Mouse (Mus musculus) neutrophil, adult 5-6 weeks (primary cell): ENCODE results near the gene Pdlim7. TPM values are rescaled to one million over a fixed set of nuclear protein-coding genes. Genes with fewer than 3 reads are reported as not detected.

Experiments used
- ATAC-seq: fragments of 151-379, 151-347 bp; 2 replicates; pipeline ENCODE4 v1.8.0; 2017; ENCODE audit warnings: mild to moderate bottlenecking, moderate TSS enrichment; ENCODE audit not compliant: insufficient number of reproducible peaks, poor library complexity, low FRiP score, severe bottlenecking; ENCODE audit errors: extremely low read depth
- total RNA-seq: library from RNA; stranded (forward); fragments of 200-1000 nt; gene quantifications from 2 replicates; pipeline ENCODE4 v1.2.3, GENCODE M21; 2017

Pdlim7 gene
- total RNA-seq, 1 experiment from 2014 or later = 47.3 TPM

DNA sequence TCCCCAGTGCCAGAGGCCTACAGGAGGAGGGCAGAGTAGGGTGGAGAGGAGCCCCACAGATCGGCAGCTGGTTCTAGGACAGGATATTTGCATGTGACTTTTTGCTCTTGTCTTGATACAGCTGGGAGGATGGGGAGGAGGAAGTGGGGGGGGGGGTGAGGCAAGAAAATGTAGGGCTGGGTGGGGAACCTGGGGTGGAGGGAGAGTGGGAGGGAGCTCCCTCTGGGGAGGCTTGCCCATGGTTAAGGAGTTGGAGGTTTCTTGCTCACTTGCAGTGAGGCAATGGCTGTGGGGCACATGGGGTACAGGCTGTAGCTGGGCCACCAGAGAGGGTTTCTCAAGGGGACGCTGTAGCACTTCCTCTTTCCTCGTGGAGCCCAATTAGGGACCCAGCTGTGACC lies 65.9 kb downstream of the Pdlim7 start:
- peak; percentile 49 for ATAC-seq

DNA sequence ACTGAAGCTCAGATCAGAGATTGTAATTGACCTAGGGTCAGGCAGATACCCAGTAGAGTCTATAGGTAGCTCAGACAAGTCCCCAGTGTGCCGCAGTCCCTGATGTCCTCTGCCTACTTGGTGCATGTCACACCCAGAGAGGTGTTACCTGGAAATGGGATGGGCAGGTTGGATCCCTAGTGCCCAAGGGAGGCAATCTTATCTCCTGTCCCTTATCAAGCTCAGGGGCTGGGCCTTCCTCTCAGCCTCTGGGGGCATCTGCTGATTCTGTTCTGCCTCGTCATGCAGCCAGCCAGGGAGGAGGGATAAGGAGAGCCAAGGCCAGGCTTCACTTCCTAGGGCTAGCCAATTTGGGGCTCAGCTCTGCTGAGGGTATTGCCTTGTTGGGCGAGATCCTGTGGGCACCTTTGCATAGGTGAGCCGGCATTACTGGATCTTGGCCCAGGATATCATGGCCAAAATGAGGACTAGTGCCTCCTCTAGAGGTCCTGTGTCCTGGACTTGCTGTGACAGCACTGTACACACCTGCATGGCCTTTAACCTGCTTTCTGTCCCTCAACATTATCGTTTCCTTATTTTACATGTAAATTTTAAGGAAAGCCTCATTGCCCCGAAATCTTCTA lies 66.9 kb downstream of the Pdlim7 start:
- ATAC-seq = no peak

Other genes with a start within 250 kb of the Pdlim7 start
- gene Prelid1, start 193.2 kb downstream of the Pdlim7 start, total RNA-seq = 95.5 and 96.0 TPM in 2 replicates
- 60.8 and 61.9 TPM in 2 replicates for gene Rab24, start 191.7 kb downstream of the Pdlim7 start, total RNA-seq
- gene Mxd3, start 183.9 kb downstream of the Pdlim7 start, total RNA-seq = 0.61 and 1.7 TPM in 2 replicates
- gene Lman2, start 150.9 kb downstream of the Pdlim7 start, total RNA-seq = 75.9 and 87.7 TPM in 2 replicates
- 85.4 and 90.5 TPM in 2 replicates for gene Rgs14, start 143.9 kb downstream of the Pdlim7 start, total RNA-seq
- gene Slc34a1, start 115.5 kb downstream of the Pdlim7 start, total RNA-seq = 0.25 and 0.35 TPM in 2 replicates
- gene Pfn3, start 98.4 kb downstream of the Pdlim7 start, total RNA-seq = not detected in 2 replicates
- 2.6 and 2.8 TPM in 2 replicates for gene F12, start 86.9 kb downstream of the Pdlim7 start, total RNA-seq
- gene Grk6, start 68.6 kb downstream of the Pdlim7 start, total RNA-seq = 362 and 371 TPM in 2 replicates
- gene Prr7, start 49.4 kb downstream of the Pdlim7 start, total RNA-seq = 12.3 and 14.1 TPM in 2 replicates
- gene Dbn1, start 25.6 kb downstream of the Pdlim7 start, total RNA-seq = 0.12 TPM in 2 replicates
- 193 and 198 TPM in 2 replicates for gene Dok3, start 15.6 kb upstream of the Pdlim7 start, total RNA-seq
- 107 and 116 TPM in 2 replicates for gene Ddx41, start 23.0 kb upstream of the Pdlim7 start, total RNA-seq
- gene Fam193b, start 57.4 kb upstream of the Pdlim7 start, total RNA-seq = 108 and 118 TPM in 2 replicates
- 68.9 and 74.4 TPM in 2 replicates for gene Tmed9, start 60.1 kb upstream of the Pdlim7 start, total RNA-seq
- 14.7 and 19.1 TPM in 2 replicates for gene B4galt7, start 86.2 kb upstream of the Pdlim7 start, total RNA-seq
- gene Caml, start 109.3 kb upstream of the Pdlim7 start, total RNA-seq = 29.3 and 53.3 TPM in 2 replicates
- gene Ddx46, start 121.4 kb upstream of the Pdlim7 start, total RNA-seq = 206 and 230 TPM in 2 replicates
- 42.8 and 43.5 TPM in 2 replicates for gene B230219D22Rik, start 179.4 kb upstream of the Pdlim7 start, total RNA-seq
- gene Txndc15, start 201.0 kb upstream of the Pdlim7 start, total RNA-seq = 25.3 and 31.1 TPM in 2 replicates
- gene Pcbd2, start 213.7 kb upstream of the Pdlim7 start, total RNA-seq = 8.7 and 17.8 TPM in 2 replicates